Mouse (Mus musculus) bone marrow macrophage, adult 2 months (primary cell): ENCODE results near the gene Eif4g3.

Experiments used
- CTCF ChIP-seq: IDR thresholded peaks from 2 replicates; pipeline ENCODE4 v1.5.1; 2012; ENCODE audit warnings: low read depth, mild to moderate bottlenecking, low read length, moderate library complexity
- POLR2A ChIP-seq: IDR thresholded peaks from 2 replicates; pipeline ENCODE4 v1.6.1; 2012; ENCODE audit warnings: mild to moderate bottlenecking, low read depth, low read length, borderline replicate concordance

GRCm38 (mm10) chr4:137946419-137946818 lies 46.4 kb upstream of the Eif4g3 start:
- no peak for TF ChIP-seq CTCF
- TF ChIP-seq POLR2A: no peak
